Mouse (Mus musculus) adrenal gland, adult 2 months (tissue): Measurements from ENCODE around the gene Gse1. TPM values are rescaled to one million over a fixed set of nuclear protein-coding genes. Genes with fewer than 3 reads are reported as not detected.

Experiments
- DNase-seq: peaks from one replicate; pipeline ENCODE4 v3.0.0; 2021
- polyA plus RNA-seq: library from polyadenylated mRNA; depleted of rRNA; stranded (reverse); fragments of >200 nt; gene quantifications from 2 replicates; pipeline ENCODE4 v1.2.3, GENCODE M21; 2012
- total RNA-seq, 2 experiments: library from RNA; stranded (reverse); gene quantifications; 2 replicates each; pipeline ENCODE4 v1.2.3; 2021

Gene Gse1
- total and polyA plus RNA-seq, 3 experiments: 27.1 to 46.3 (median 28.7) TPM

DNA sequence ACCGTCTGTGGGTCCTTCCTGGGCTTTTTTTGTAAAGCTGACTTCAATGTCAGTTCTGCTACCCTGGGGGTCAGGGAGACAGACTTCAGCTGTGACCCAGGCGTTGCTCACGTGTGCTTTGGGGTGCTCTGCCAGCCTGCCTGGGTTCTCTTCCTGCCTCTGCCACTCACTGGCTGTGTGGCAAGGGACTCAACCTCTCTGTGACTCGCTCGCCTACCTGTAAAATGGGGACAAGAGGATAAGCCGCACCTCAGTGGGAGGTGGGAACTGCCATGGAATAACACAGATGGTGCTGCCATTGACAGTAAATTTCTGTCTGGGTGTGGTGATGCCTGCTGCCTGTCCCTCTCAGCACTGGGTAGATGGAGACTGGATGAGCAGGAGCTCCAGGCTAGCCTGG, 287.4 kb downstream of the Gse1 start:
- DNase-seq: no peak

- no peak for DNase-seq
Measured at GRCm38 (mm10) chr8:120516182-120516755, 288.0 kb downstream of the Gse1 start.

DNA sequence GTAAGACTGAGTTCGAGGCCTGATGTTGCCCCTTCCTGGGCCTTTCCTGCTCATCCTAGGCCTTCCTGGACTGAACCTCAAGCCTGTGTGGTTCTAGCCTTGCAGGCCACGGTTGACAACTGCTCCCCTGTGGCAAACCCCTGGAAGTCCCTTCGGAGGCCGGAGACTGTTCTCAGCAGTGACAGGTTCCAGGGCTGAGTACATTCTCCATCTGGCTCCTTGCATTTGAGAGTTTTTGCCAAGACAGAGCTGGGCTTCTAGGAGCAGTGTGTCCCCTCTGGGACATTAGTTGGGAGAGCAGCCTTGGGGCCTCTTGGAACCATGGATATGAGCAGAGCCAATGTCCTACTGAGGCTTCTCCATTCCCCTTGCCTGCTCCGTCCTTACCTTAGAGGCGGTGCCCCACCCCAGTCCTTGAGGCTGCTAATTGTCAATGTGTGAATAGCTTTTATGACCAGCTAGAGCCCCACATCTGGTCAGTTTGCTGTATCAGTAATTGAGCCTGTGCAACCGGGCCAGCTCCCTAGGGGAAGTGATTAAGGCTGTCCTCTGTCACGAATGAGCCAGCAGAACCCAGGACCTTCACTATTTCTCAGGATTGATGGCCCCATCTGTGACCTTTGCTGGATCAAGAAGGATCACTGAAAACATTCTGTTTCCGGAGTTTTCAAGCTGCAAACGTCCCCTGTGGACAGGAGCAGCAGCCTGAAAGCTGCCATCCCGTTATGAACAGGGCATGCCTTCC, 289.6 kb downstream of the Gse1 start:
- peak; percentile 61 for DNase-seq

GRCm38 (mm10) chr8:120518736-120519534, 290.7 kb downstream of the Gse1 start:
- DNase-seq: no peak

DNA sequence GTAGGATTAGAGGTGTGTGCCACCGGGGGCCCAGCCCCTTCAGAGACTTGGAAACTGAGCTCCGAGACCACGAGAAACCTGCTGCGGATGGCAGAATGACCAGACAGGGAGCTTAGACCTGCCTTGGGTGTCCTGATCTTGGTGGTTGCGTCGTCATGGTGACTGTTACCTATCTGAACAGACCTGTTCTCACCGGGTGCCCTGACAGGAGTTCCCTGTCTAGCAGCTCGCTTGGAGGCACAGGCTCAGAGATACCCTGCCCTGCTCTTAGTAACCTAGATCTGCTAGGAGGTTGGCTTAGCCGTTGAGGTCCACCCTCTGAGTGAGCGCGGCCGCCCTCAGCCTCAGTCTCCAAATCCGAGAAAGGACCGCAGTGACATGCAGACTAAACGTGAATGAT, 292.0 kb downstream of the Gse1 start:
- no peak for DNase-seq

- DNase-seq: no peak
Measured at GRCm38 (mm10) chr8:120520707-120521590, 292.7 kb downstream of the Gse1 start.

GRCm38 (mm10) chr8:120521591-120521965, 293.3 kb downstream of the Gse1 start:
- DNase-seq: no peak

DNA sequence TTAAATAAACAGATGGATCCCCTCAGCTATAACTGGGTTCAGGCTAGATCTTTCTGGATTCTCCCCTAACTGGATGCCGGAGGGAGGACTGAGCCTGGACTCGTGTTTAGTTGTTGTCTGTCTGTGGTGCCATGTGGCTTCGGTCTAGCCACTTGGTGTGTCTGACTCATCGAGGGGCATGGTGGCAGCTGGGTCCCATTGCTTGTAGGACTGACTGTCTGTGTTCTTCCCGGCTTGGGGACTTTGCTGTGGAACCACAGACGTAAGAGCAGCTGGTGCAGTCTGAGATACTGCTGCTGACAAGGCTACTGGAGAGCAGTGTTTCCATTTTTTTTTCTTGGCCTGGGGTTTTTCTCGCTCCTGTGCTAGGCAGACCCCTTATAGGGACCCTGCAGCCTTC, 295.4 kb downstream of the Gse1 start:
- DNase-seq: no peak

- DNase-seq: no peak
Measured at GRCm38 (mm10) chr8:120525135-120525534, 296.9 kb downstream of the Gse1 start.

DNA sequence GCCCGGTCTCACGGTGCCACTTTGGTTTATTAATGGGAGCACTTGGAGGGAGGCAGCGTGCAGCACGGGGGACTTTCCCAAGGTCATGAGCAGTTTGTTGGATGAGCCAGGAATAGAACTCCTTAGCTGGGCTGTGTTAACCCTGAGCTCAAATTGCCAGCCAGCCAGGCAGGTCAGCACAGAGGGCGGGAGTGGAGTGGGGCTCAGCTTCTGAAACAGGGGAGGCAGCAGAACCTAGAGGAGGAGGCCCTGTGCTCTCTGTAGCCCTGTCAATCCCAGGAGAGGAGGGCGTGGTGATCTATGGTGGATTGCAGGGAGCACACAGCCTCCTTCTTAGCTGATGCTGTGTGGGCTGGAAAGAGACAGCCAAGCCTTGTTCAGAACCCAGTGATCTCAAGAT, 297.6 kb downstream of the Gse1 start:
- DNase-seq: peak; percentile 69

DNA sequence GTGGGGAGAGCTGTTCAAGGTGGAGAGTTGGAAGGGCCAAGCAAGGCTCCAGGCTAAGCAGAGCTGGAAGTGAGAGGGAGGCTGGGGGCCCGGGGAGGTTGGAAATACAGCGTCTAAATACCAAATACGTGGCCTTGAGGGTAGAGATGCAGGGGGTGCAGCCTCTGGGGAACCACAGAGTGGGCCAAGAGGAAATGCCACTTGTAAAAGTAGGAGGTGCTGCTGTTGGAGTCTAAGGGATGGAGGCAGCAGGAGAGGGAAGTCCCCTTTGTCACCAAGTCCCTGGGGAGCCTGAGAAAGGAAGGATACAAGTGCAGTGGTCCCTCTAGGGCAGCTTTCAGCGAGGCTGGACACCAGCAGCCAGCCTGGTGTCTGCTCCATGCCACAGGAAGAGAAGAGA, 298.3 kb downstream of the Gse1 start:
- no peak for DNase-seq

DNA sequence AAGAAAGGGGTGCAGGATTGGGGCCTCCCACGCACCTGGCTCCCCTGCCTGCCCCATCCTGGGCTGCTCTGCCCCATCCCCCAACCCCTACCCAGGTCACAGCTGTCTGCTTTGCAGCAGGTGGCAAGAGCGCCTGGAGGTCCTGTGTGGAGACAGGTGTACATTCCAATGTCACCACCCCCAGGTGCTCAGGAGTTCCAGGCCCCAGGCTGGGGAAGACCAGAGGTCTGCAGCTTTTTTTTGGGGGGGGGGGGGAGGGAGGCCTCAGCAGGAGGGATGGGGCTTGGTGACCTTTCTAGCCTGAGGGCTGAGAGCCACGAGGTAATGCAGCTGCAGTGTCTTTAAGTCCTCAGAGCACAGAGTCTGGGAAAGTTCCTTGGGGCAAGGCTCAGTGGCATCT, 300.1 kb downstream of the Gse1 start:
- no peak for DNase-seq

DNA sequence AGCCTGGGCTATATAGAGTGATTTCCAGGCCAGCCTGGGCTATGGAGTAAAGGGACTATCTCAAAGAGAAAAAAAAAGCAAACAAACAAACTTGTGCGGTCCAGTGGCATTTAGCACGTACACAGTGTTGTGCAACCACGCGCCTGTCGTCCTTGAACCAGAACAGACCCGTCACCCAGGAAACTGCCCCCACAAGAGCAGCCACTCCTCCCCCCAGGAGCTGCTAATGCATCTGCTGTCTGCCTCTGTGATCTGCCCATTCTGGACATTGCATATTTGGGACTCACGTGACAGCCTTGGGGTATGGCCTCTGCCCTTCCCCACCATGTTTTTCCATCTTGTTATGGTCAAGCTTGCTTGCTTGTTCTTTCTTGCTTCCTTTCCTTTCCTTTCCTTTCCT, 301.0 kb downstream of the Gse1 start:
- DNase-seq: peak; percentile 81

GRCm38 (mm10) chr8:120530954-120531656, 302.8 kb downstream of the Gse1 start:
- DNase-seq: no peak

GRCm38 (mm10) chr8:120531775-120532516, 303.7 kb downstream of the Gse1 start:
- no peak for DNase-seq

DNA sequence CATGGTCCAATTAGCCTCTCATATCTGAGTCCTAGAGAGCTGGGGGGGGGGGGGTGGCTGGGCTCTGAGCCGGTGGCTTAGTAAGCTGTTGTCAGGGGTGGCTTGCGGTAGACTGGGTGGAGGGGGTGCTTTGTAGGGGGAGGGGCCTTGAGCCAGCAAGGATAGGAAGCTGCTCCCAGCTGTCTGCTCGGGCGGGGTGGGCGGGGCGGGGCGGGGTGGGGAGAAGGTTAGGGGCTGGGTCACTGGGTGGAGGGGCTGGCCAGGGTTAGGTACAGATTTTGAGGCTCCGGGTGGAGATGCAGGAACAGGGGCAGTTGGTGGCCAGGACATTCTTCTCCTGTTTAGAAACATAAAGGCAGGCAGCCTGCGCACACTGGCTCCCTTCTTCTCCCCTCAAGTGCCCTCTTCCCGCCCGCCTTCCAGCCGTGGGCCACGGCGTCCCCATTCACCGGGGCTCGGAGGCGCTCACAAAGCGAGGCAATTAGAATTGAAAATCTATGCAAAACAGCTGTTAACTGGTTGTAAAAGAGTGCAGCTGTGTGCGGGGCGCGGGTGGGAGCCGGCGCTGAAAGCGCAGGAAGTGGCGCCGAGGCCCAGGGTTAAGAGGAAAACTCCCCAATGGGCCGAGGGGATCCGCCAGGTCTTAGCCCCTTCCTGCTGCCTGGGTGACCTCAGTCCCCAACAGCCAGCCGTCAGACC, 304.4 kb downstream of the Gse1 start:
- no peak for DNase-seq

- no peak for DNase-seq
Measured at GRCm38 (mm10) chr8:120533380-120533779, 305.1 kb downstream of the Gse1 start.

DNA sequence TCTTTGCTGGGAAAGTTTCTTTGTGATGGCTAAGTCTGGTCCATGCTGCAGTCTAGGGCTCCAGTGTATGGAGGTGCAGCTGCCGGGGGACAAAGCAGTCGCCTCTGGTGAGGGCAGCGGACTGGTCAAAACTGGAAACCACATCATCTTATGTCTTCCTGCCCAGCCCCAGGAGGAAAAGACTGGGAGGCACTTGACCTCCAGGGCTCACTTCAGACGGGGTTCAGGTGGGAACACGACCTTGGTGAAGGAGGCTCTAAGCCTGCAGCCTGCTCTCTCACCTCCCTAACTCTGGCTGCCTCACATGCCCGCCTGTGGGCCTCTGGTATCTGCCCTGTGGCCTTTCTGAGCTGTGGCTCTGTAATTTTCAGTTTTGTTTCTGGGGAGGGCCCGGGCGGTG, 305.8 kb downstream of the Gse1 start:
- no peak for DNase-seq

- peak; percentile 92 for DNase-seq
Measured at GRCm38 (mm10) chr8:120534504-120535368, 306.5 kb downstream of the Gse1 start.
